Mouse (Mus musculus): Measurements from ENCODE around the gene Scrn3.
A peak's percentile ranks its signal among the peaks of the same experiment; 100 is the strongest.

Gene Scrn3

GRCm38 (mm10) chr2:73380298-73380975, 68.0 kb downstream of the Scrn3 start:
- no peak for DNase-seq (ENCODE audit: low read depth, low spot score)

- DNase-seq (ENCODE audit: low read depth, low spot score), result no peak
These were observed 72.8 kb downstream of the Scrn3 start for GRCm38 (mm10) chr2:73385172-73385571.

GRCm38 (mm10) chr2:73385641-73386355, 73.4 kb downstream of the Scrn3 start:
- DNase-seq (ENCODE audit: low read depth, low spot score), result no peak

- DNase-seq (ENCODE audit: low read depth, low spot score), result peak; percentile 98
These were observed 74.1 kb downstream of the Scrn3 start, which contains the start of gene Gpr155 for GRCm38 (mm10) chr2:73386356-73387046. TSS of gene Gpr155 (minus strand) at chr2:73386572.
